Mouse (Mus musculus) heart, adult 2 months (tissue): ENCODE data around the gene Clcn6. TPM values are rescaled to one million over a fixed set of nuclear protein-coding genes. Genes with fewer than 3 reads are reported as not detected.

Experiments used
- DNase-seq, 2 experiments: peaks; one replicate each; pipeline ENCODE4 v3.0.0; 2021
- H3K27ac ChIP-seq: fragments of 200-600 bp; 2 replicates; pipeline ENCODE4 v1.8.1; 2022
- H3K27me3 ChIP-seq: fragments of 200-500 bp; 2 replicates; pipeline ENCODE4 v1.6.1; 2012; ENCODE audit warnings: mild to moderate bottlenecking, low read length, inconsistent platforms, mixed read lengths; ENCODE audit not compliant: control insufficient read depth, insufficient read depth
- H3K36me3 ChIP-seq: fragments of 200-500 bp; 2 replicates; pipeline ENCODE4 v1.6.1; 2012; ENCODE audit warnings: low read length, inconsistent platforms; ENCODE audit not compliant: control insufficient read depth, insufficient read depth
- H3K4me1 ChIP-seq: fragments of 200-500 bp; 2 replicates; pipeline ENCODE4 v1.6.1; 2011; ENCODE audit warnings: low read length; ENCODE audit not compliant: control insufficient read depth, insufficient read depth
- H3K4me3 ChIP-seq: fragments of 200-600 bp; 2 replicates; pipeline ENCODE4 v1.8.1; 2022
- H3K79me2 ChIP-seq: fragments of 200-500 bp; replicated peaks from 2 replicates; pipeline ENCODE4 v1.6.1; 2012; ENCODE audit warnings: mild to moderate bottlenecking, inconsistent platforms, low read length, moderate library complexity, mixed read lengths; ENCODE audit not compliant: control insufficient read depth, insufficient read depth
- H3K9ac ChIP-seq: fragments of 200-500 bp; 2 replicates; pipeline ENCODE4 v1.6.1; 2012; ENCODE audit warnings: low read depth, mild to moderate bottlenecking, control low read depth, inconsistent platforms, low read length, mixed read lengths
- CTCF ChIP-seq: fragments of 200-600 bp; IDR thresholded peaks from 2 replicates; pipeline ENCODE4 v1.8.1; 2022; ENCODE audit warnings: antibody characterized with exemption, mild to moderate bottlenecking, moderate library complexity
- EP300 ChIP-seq: fragments of 200-500 bp; IDR thresholded peaks from 2 replicates; pipeline ENCODE4 v1.6.1; 2011; ENCODE audit warnings: low read depth, low read length, control low read depth; ENCODE audit not compliant: insufficient read depth
- POLR2A ChIP-seq: fragments of 200-500 bp; IDR thresholded peaks from 2 replicates; pipeline ENCODE4 v1.6.1; 2011; ENCODE audit warnings: mild to moderate bottlenecking, low read depth, low read length, control low read depth; ENCODE audit not compliant: insufficient read depth
- WGBS: fragments of 180-500 bp; shearing (Covaris S2); methylation state at CpG from one replicate; pipeline ENCODE4 v1.1.7; 2018; 5-methylcytosine and 5-hydroxymethylcytosine counted together
- intact Hi-C: fragments of 180-260 bp; cut with DNase I; formaldehyde crosslinking; loops from one replicate; pipeline ENCODE4 v1.15.1; 2025
- polyA plus RNA-seq: library from polyadenylated mRNA; depleted of rRNA; stranded (reverse); fragments of >200 nt; gene quantifications from 2 replicates; pipeline ENCODE4 v1.2.3, GENCODE M21; 2012
- total RNA-seq, 2 experiments: library from RNA; stranded (reverse); gene quantifications; 2 replicates each; pipeline ENCODE4 v1.2.3; 2021

Clcn6 gene
- total and polyA plus RNA-seq, 3 experiments: 7.5 to 8.9 (median 8.1) TPM

DNA sequence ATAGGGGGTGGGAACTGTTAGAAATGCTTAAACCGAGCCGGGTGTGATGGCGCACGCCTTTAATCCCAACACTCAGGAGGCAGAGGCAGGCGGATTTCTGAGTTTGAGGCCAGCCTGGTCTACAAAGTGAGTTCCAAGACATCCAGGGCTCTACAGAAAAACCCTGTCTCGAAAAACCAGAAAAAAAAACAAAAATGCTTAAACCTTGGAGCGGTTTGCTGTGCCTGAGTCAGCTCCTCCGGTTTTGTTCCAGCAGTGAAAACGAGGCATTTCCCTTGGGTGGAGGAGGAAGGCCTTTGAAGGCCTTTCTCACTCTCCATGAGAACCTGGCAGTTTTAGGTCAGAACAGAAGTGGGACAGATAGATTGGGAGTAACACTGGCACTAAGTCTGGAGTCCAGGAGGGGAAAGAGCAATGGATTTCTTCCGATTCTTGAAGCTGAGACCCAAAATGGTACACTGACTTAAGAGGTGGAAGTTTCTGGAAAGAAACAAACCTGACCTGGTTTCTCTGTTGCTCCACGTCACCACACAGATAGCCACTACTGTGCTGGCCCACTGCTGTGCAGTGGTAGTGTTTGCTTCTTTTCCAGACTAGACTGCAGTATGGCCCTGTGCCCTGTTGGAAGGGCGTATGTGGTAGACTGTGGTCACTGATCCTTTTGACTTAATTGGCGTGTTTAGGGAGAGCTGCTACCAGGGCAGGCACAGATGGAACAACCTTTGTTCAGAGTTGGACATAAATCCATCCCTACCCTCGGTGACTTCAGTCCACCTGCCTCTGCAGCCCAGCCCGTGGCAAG, 1.6 kb upstream of the Clcn6 start:
- Histone ChIP-seq H3K27me3 (no peaks in the 10 kb centered on the region), H3K79me2 (no peaks in the 10 kb centered on the region), H3K36me3 (no peaks in the 10 kb centered on the region), H3K9ac (0 out of 2 replicates have a peak overlapping the region, but pooled peaks have one; percentile 10), H3K27ac (peak overlapping the region; percentile 91), H3K4me3 (peak overlapping the region; percentile 58), H3K4me1 (peaks cover 18% of the 10 kb centered on the region)
- TF ChIP-seq EP300: no peak
- no peak for TF ChIP-seq POLR2A
- no peak for TF ChIP-seq CTCF
- 49% methylated on average over 15 of the region's 15 CpGs for WGBS
- DNase-seq: peak; percentile 40 to 45
- intact Hi-C loops: loop anchor here (5.0 kb wide), 1 partner anchor 112 kb away; the partner anchor contains the start of gene Fbxo6

GRCm38 (mm10) chr4:148039254-148040028, 820 bp upstream of the Clcn6 start:
- no peaks in the 10 kb centered on the region for H3K27me3 ChIP-seq
- H3K9ac ChIP-seq: peak overlapping the region; percentile 67
- 0 out of 2 replicates have a peak, but pooled peaks have one; percentile 33 for TF ChIP-seq EP300
- TF ChIP-seq POLR2A: no peak
- H3K4me1 ChIP-seq: peaks cover 18% of the 10 kb centered on the region
- peak overlapping the region; percentile 91 for H3K27ac ChIP-seq
- peak overlapping the region; percentile 58 for H3K4me3 ChIP-seq
- H3K36me3 ChIP-seq: no peaks in the 10 kb centered on the region
- intact Hi-C loops: loop anchor here (2.0 to 5.0 kb wide), 2 partner anchors 43 to 113 kb away; partner anchors contain the start of gene Fbxo6
- no peaks in the 10 kb centered on the region for H3K79me2 ChIP-seq
- 21% methylated on average over 19 of the region's 19 CpGs for WGBS
- peak in 1 of 2 experiments; percentile 30 for DNase-seq

- Histone ChIP-seq H3K79me2 (no peaks in the 10 kb centered on the region), H3K4me3 (peak overlapping the region; percentile 58), H3K27me3 (no peaks in the 10 kb centered on the region), H3K27ac (peak overlapping the region; percentile 91), H3K9ac (peak overlapping the region; percentile 91), H3K4me1 (peaks cover 18% of the 10 kb centered on the region), H3K36me3 (no peaks in the 10 kb centered on the region)
- whole genome bisulfite sequencing: 7% methylated on average over 26 of the region's 26 CpGs
- no peak for DNase-seq
- intact Hi-C loops: loop anchor here (2.0 kb wide), 1 partner anchor 45 kb away; no protein-coding TSS in a partner anchor
- peak; percentile 30 for TF ChIP-seq CTCF
- TF ChIP-seq EP300: no peak
Observed at GRCm38 (mm10) chr4:148038079-148038599, 482 bp downstream of the Clcn6 start.

GRCm38 (mm10) chr4:148035440-148035839, 3.2 kb downstream of the Clcn6 start:
- Histone ChIP-seq H3K4me3 (no peak overlapping the region), H3K27me3 (no peaks in the 10 kb centered on the region), H3K9ac (no peak overlapping the region), H3K4me1 (peaks cover 11% of the 10 kb centered on the region), H3K79me2 (0 out of 2 replicates have a peak, but pooled peaks cover 2% of the 10 kb centered on the region), H3K27ac (no peak overlapping the region), H3K36me3 (no peaks in the 10 kb centered on the region)
- intact Hi-C loops: no loop called here
- TF ChIP-seq CTCF: no peak
- no peak for TF ChIP-seq EP300
- TF ChIP-seq POLR2A: no peak
- no peak for DNase-seq
- 88% methylated on average over 3 of the region's 3 CpGs for WGBS

DNA sequence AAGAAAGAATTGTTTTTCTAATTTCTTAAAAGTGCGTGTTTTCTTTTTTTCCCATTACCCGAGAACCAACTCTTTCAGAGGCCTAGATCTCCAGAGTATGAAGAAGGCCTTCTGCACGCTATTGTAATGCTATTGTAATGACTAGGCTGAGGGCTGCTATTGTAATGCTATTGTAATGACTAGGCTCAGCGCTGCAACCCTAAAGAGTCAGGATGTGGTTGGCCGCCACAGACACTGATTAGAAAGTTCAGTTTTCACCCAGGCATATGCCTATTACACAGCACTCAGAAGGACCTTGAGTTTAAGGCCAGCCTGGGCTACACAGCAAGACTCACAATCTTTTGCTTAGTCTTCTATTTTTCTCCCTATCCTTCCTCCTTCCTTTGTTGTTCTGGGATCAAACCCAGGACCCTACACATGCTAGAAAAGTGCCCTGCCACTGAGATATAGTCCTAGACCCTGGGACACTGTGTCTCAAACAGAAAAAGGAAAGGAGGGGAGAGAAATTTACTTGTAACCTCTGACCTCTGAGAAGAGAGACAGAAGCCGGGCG, 4.7 kb downstream of the Clcn6 start:
- 89% methylated on average over 7 of the region's 7 CpGs for WGBS
- no peak overlapping the region for H3K9ac ChIP-seq
- DNase-seq: no peak
- TF ChIP-seq EP300: no peak
- no peak for TF ChIP-seq POLR2A
- no peak for TF ChIP-seq CTCF
- H3K27me3 ChIP-seq: no peaks in the 10 kb centered on the region
- no peaks in the 10 kb centered on the region for H3K36me3 ChIP-seq
- 0 out of 2 replicates have a peak, but pooled peaks cover 2% of the 10 kb centered on the region for H3K79me2 ChIP-seq
- no peak overlapping the region for H3K4me3 ChIP-seq
- no peak overlapping the region for H3K27ac ChIP-seq
- peaks cover 3% of the 10 kb centered on the region for H3K4me1 ChIP-seq
- intact Hi-C loops: no loop called here
